Mouse (Mus musculus): ENCODE results near the gene Zic1. TPM values are rescaled to one million over a fixed set of nuclear protein-coding genes. Genes with fewer than 3 reads are reported as not detected.
A peak's percentile ranks its signal among the peaks of the same experiment; 100 is the strongest.

Gene Zic1
- polyA plus RNA-seq (2011; ENCODE audit: insufficient read depth, insufficient read length, low read depth, missing spikeins): 0.13 TPM in 1 of 2 replicates, not detected in the other

- Histone ChIP-seq H3K27ac (ENCODE audit: insufficient read depth, low read length) (no peak within 1 kb of the TSS), H3K9ac (ENCODE audit: low read depth, poor library complexity, severe bottlenecking) (peak within 1 kb of the TSS; percentile 38; the same call in 1 of the 2 replicates), H3K4me1 (ENCODE audit: control insufficient read depth, insufficient read depth, low read length) (no peaks in the 10 kb centered on the region), H3K36me3 (ENCODE audit: control insufficient read depth, insufficient read depth, low read length, poor library complexity, severe bottlenecking) (no peaks in the 10 kb centered on the region), H3K4me3 (ENCODE audit: low read depth, low read length) (peak within 1 kb of the TSS; percentile 56), H3K9me3 (replicated peaks; ENCODE audit: control insufficient read depth, insufficient read depth, low read length, poor library complexity, severe bottlenecking) (no peaks in the 10 kb centered on the region), H3K27me3 (ENCODE audit: control insufficient read depth, insufficient read depth, low read length, poor library complexity, severe bottlenecking) (peaks cover 46% of the 10 kb centered on the region)
- no peak for TF ChIP-seq POLR2A (IDR thresholded peaks at IDR 0.05; ENCODE audit: insufficient read depth, low read length)
- TF ChIP-seq EP300 (IDR thresholded peaks at IDR 0.05; ENCODE audit: insufficient read depth, low read depth, low read length): no peak
- no peak for TF ChIP-seq CTCF (IDR thresholded peaks at IDR 0.05; ENCODE audit: low read depth, low read length)
Measured at GRCm38 (mm10) chr9:91365664-91366063, at the start of gene Zic1. TSS of gene Zic1 (minus strand) at chr9:91365810.

DNA sequence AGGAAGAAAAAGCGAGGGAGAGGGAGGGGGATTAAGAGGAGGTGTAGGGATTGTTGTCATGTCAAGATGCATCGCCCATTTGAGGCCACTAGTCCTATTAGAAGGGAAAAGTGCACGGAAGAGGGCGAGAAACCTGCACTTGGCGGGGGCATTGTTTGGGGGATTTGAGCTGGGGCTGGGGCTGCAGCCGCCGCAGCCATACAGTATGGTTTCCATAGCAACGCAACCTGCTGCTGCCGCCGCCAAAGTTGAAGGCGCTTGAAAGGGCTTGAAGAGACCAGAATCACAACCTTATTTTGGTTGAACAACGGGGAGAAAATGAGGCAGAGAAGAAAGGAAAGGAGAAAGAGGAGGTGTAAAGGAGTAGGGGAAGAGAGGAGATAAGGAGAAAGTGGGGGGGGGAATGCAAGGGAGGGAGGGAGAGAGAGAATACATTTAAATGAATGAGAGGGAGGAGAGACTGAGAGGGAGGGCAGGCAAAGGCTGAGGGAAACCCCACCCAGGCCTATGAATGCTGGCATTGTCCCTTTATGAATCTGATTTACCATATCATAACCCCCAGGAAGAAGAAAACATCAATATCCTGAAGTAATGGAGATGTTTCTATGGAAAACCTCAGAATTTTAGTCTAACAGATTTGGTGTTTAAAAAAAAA is 48.5 kb upstream of the Zic1 start:
- 0 out of 2 replicates have a peak, but pooled peaks cover 3% of the 10 kb centered on the region for H3K9me3 ChIP-seq (replicated peaks; ENCODE audit: control insufficient read depth, insufficient read depth, low read length, poor library complexity, severe bottlenecking)
- H3K27ac ChIP-seq (ENCODE audit: insufficient read depth, low read length): no peak overlapping the region
- H3K36me3 ChIP-seq (ENCODE audit: control insufficient read depth, insufficient read depth, low read length, poor library complexity, severe bottlenecking): no peaks in the 10 kb centered on the region
- no peaks in the 10 kb centered on the region for H3K4me1 ChIP-seq (ENCODE audit: control insufficient read depth, insufficient read depth, low read length)
- TF ChIP-seq CTCF (IDR thresholded peaks at IDR 0.05; ENCODE audit: low read depth, low read length) (no peak), EP300 (IDR thresholded peaks at IDR 0.05; ENCODE audit: insufficient read depth, low read depth, low read length) (no peak), POLR2A (IDR thresholded peaks at IDR 0.05; ENCODE audit: insufficient read depth, low read length) (no peak)
- H3K4me3 ChIP-seq (ENCODE audit: low read depth, low read length): no peak overlapping the region
- no peak overlapping the region for H3K9ac ChIP-seq (ENCODE audit: low read depth, poor library complexity, severe bottlenecking)
- H3K27me3 ChIP-seq (ENCODE audit: control insufficient read depth, insufficient read depth, low read length, poor library complexity, severe bottlenecking): peaks cover 2% of the 10 kb centered on the region

DNA sequence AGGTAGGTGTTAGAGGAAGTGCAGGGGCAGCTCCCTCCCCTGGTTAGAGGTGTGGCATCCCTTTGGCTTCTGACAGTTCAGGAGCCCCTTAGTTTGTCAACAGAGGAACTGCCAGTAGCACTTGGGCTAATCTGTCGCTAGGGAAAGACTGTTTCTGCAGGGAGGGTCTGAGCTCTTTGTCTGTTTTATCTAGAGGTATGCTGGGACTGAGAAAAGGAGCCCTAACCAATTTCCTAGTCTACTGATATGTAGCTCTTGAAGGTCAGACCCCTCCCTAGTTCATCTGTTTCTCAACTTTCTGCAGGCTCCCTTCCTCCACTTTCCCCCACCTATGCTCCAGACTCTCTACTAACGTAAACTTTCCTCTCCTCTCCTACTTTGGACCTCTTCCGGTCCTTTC is 44.2 kb upstream of the Zic1 start:
- H3K9me3 ChIP-seq (replicated peaks; ENCODE audit: control insufficient read depth, insufficient read depth, low read length, poor library complexity, severe bottlenecking): 0 out of 2 replicates have a peak, but pooled peaks cover 3% of the 10 kb centered on the region
- no peak overlapping the region for H3K9ac ChIP-seq (ENCODE audit: low read depth, poor library complexity, severe bottlenecking)
- no peak overlapping the region for H3K27ac ChIP-seq (ENCODE audit: insufficient read depth, low read length)
- no peaks in the 10 kb centered on the region for H3K36me3 ChIP-seq (ENCODE audit: control insufficient read depth, insufficient read depth, low read length, poor library complexity, severe bottlenecking)
- TF ChIP-seq POLR2A (IDR thresholded peaks at IDR 0.05; ENCODE audit: insufficient read depth, low read length): no peak
- TF ChIP-seq EP300 (IDR thresholded peaks at IDR 0.05; ENCODE audit: insufficient read depth, low read depth, low read length): no peak
- no peak for TF ChIP-seq CTCF (IDR thresholded peaks at IDR 0.05; ENCODE audit: low read depth, low read length)
- peaks cover 7% of the 10 kb centered on the region for H3K27me3 ChIP-seq (ENCODE audit: control insufficient read depth, insufficient read depth, low read length, poor library complexity, severe bottlenecking)
- no peaks in the 10 kb centered on the region for H3K4me1 ChIP-seq (ENCODE audit: control insufficient read depth, insufficient read depth, low read length)
- no peak overlapping the region for H3K4me3 ChIP-seq (ENCODE audit: low read depth, low read length)

DNA sequence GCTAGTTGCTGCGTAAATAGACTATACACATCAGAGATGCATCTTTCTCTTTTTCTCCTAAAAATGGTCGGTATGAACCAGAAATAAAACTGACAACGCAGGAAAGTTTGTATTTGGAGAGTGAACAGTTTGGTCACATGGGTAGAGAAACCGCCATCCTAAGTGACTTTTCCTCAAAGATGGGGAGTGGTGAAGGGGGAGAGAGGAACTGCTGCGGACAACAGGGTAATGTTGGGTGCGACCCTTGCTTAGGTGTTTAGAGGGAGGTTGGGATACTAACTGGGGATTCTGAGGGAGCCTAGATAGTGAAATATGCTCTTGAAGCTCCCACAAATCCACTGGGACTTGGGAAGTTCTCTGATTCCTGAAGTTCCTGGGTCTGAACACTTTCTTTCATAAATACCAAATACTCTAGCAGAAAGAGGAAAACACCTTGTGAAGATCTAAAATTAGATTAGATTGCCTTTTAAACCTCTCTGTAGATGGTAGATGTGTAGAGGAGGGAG is 40.7 kb upstream of the Zic1 start:
- Histone ChIP-seq H3K9me3 (replicated peaks; ENCODE audit: control insufficient read depth, insufficient read depth, low read length, poor library complexity, severe bottlenecking) (no peaks in the 10 kb centered on the region), H3K4me3 (ENCODE audit: low read depth, low read length) (no peak overlapping the region; the same call in 1 of the 2 replicates), H3K36me3 (ENCODE audit: control insufficient read depth, insufficient read depth, low read length, poor library complexity, severe bottlenecking) (no peaks in the 10 kb centered on the region), H3K27ac (ENCODE audit: insufficient read depth, low read length) (no peak overlapping the region), H3K9ac (ENCODE audit: low read depth, poor library complexity, severe bottlenecking) (no peak overlapping the region), H3K27me3 (ENCODE audit: control insufficient read depth, insufficient read depth, low read length, poor library complexity, severe bottlenecking) (peaks cover 18% of the 10 kb centered on the region), H3K4me1 (ENCODE audit: control insufficient read depth, insufficient read depth, low read length) (no peaks in the 10 kb centered on the region)
- no peak for TF ChIP-seq EP300 (IDR thresholded peaks at IDR 0.05; ENCODE audit: insufficient read depth, low read depth, low read length)
- no peak for TF ChIP-seq CTCF (IDR thresholded peaks at IDR 0.05; ENCODE audit: low read depth, low read length)
- no peak for TF ChIP-seq POLR2A (IDR thresholded peaks at IDR 0.05; ENCODE audit: insufficient read depth, low read length)

GRCm38 (mm10) chr9:91405753-91406178 is 40.2 kb upstream of the Zic1 start:
- Histone ChIP-seq H3K4me1 (ENCODE audit: control insufficient read depth, insufficient read depth, low read length) (no peaks in the 10 kb centered on the region), H3K27ac (ENCODE audit: insufficient read depth, low read length) (no peak overlapping the region), H3K36me3 (ENCODE audit: control insufficient read depth, insufficient read depth, low read length, poor library complexity, severe bottlenecking) (no peaks in the 10 kb centered on the region), H3K9me3 (replicated peaks; ENCODE audit: control insufficient read depth, insufficient read depth, low read length, poor library complexity, severe bottlenecking) (no peaks in the 10 kb centered on the region), H3K4me3 (ENCODE audit: low read depth, low read length) (peak overlapping the region; percentile 58), H3K9ac (ENCODE audit: low read depth, poor library complexity, severe bottlenecking) (no peak overlapping the region), H3K27me3 (ENCODE audit: control insufficient read depth, insufficient read depth, low read length, poor library complexity, severe bottlenecking) (peaks cover 18% of the 10 kb centered on the region)
- TF ChIP-seq EP300 (IDR thresholded peaks at IDR 0.05; ENCODE audit: insufficient read depth, low read depth, low read length) (no peak), CTCF (IDR thresholded peaks at IDR 0.05; ENCODE audit: low read depth, low read length) (no peak)

Data from ES-Bruce4 (cell line).